Mouse (Mus musculus) cortical plate, adult 2 months (tissue): Measurements from ENCODE around the gene Ccdc154. TPM values are rescaled to one million over a fixed set of nuclear protein-coding genes. Genes with fewer than 3 reads are reported as not detected.

Source experiments
- H3K27ac ChIP-seq: fragments of 200-500 bp; 2 replicates; pipeline ENCODE4 v1.5.1; 2012; ENCODE audit warnings: low read length, control low read depth, inconsistent platforms; ENCODE audit not compliant: insufficient read depth
- H3K4me1 ChIP-seq: fragments of 200-500 bp; 2 replicates; pipeline ENCODE4 v1.6.1; 2011; ENCODE audit warnings: low read length; ENCODE audit not compliant: control insufficient read depth, insufficient read depth
- H3K4me3 ChIP-seq: fragments of 200-500 bp; 2 replicates; pipeline ENCODE4 v1.5.1; 2011; ENCODE audit warnings: mild to moderate bottlenecking, low read length, control low read depth; ENCODE audit not compliant: insufficient read depth
- CTCF ChIP-seq: fragments of 200-500 bp; IDR thresholded peaks from 2 replicates; pipeline ENCODE4 v1.5.1; 2011; ENCODE audit warnings: mild to moderate bottlenecking, control low read depth, low read length; ENCODE audit not compliant: insufficient read depth; ENCODE audit errors: extremely low read depth
- POLR2A ChIP-seq: fragments of 200-500 bp; IDR thresholded peaks from 2 replicates; pipeline ENCODE4 v1.6.1; 2011; ENCODE audit warnings: mild to moderate bottlenecking, low read length, control low read depth; ENCODE audit not compliant: insufficient read depth; ENCODE audit errors: extremely low read depth
- polyA plus RNA-seq: library from polyadenylated mRNA; depleted of rRNA; stranded (reverse); fragments of >200 nt; gene quantifications from 2 replicates; pipeline ENCODE4 v1.2.3, GENCODE M21; 2012

Ccdc154 gene
- polyA plus RNA-seq, 1 experiment: not detected

- TF ChIP-seq POLR2A (no peak), CTCF (no peak)
- Histone ChIP-seq H3K4me3 (no peak overlapping the region), H3K27ac (no peak overlapping the region), H3K4me1 (peaks cover 4% of the 10 kb centered on the region)
Observed at GRCm38 (mm10) chr17:25130060-25130459, 32.2 kb upstream of the Ccdc154 start.

- H3K4me3 ChIP-seq: peak within 1 kb of the TSS; percentile 70
- TF ChIP-seq POLR2A (peak; percentile 72), CTCF (no peak)
- peaks cover 4% of the 10 kb centered on the region for H3K4me1 ChIP-seq
- H3K27ac ChIP-seq: no peak within 1 kb of the TSS
Observed at GRCm38 (mm10) chr17:25133275-25133698, 29.0 kb upstream of the Ccdc154 start, which contains the start of gene Clcn7. TSS of gene Clcn7 (plus strand) at chr17:25133391.

GRCm38 (mm10) chr17:25135622-25136021 lies 26.6 kb upstream of the Ccdc154 start:
- Histone ChIP-seq H3K27ac (no peak overlapping the region), H3K4me3 (no peak overlapping the region), H3K4me1 (peaks cover 4% of the 10 kb centered on the region)
- TF ChIP-seq CTCF (no peak), POLR2A (no peak)

- peaks cover 4% of the 10 kb centered on the region for H3K4me1 ChIP-seq
- no peak for TF ChIP-seq CTCF
- no peak for TF ChIP-seq POLR2A
- H3K4me3 ChIP-seq: no peak overlapping the region
- H3K27ac ChIP-seq: no peak overlapping the region
Observed at GRCm38 (mm10) chr17:25138803-25139202, 23.5 kb upstream of the Ccdc154 start.

GRCm38 (mm10) chr17:25139960-25140359 lies 22.3 kb upstream of the Ccdc154 start:
- Histone ChIP-seq H3K4me3 (no peak overlapping the region), H3K27ac (no peak overlapping the region), H3K4me1 (no peaks in the 10 kb centered on the region)
- TF ChIP-seq CTCF: peak; percentile 26; the same call in 1 of the 2 replicates
- TF ChIP-seq POLR2A: no peak

GRCm38 (mm10) chr17:25163387-25163786 lies 1.1 kb downstream of the Ccdc154 start:
- no peak overlapping the region for H3K27ac ChIP-seq
- H3K4me1 ChIP-seq: no peaks in the 10 kb centered on the region
- TF ChIP-seq CTCF (no peak), POLR2A (no peak)
- no peak overlapping the region for H3K4me3 ChIP-seq

- Histone ChIP-seq H3K4me3 (no peak overlapping the region), H3K4me1 (no peaks in the 10 kb centered on the region), H3K27ac (no peak overlapping the region)
- TF ChIP-seq POLR2A (no peak), CTCF (no peak)
Observed at GRCm38 (mm10) chr17:25164770-25165169, 2.5 kb downstream of the Ccdc154 start.

GRCm38 (mm10) chr17:25165970-25166671 lies 3.9 kb downstream of the Ccdc154 start:
- TF ChIP-seq CTCF (no peak), POLR2A (no peak)
- no peak overlapping the region for H3K4me3 ChIP-seq
- H3K4me1 ChIP-seq: no peaks in the 10 kb centered on the region
- H3K27ac ChIP-seq: no peak overlapping the region

GRCm38 (mm10) chr17:25169706-25170105 lies 7.4 kb downstream of the Ccdc154 start:
- Histone ChIP-seq H3K4me3 (no peak overlapping the region), H3K4me1 (no peaks in the 10 kb centered on the region), H3K27ac (no peak overlapping the region)
- no peak for TF ChIP-seq POLR2A
- no peak for TF ChIP-seq CTCF

GRCm38 (mm10) chr17:25172558-25172957 lies 10.3 kb downstream of the Ccdc154 start:
- TF ChIP-seq CTCF: no peak
- TF ChIP-seq POLR2A: no peak
- no peak overlapping the region for H3K4me3 ChIP-seq
- H3K27ac ChIP-seq: no peak overlapping the region
- no peaks in the 10 kb centered on the region for H3K4me1 ChIP-seq

GRCm38 (mm10) chr17:25175411-25175810 lies 13.2 kb downstream of the Ccdc154 start, which contains the start of gene Gm38655:
TSS of gene Gm38655 (minus strand) at chr17:25175471.
- no peak within 1 kb of the TSS for H3K4me3 ChIP-seq
- no peaks in the 10 kb centered on the region for H3K4me1 ChIP-seq
- no peak within 1 kb of the TSS for H3K27ac ChIP-seq
- TF ChIP-seq POLR2A (no peak), CTCF (no peak)
